Mouse (Mus musculus) thymus, postnatal 4 days (tissue): ENCODE results near the gene Park7.

Experiments
- DNase-seq: peaks from one replicate; pipeline ENCODE4 v3.0.0; 2021

The Park7 gene

GRCm38 (mm10) chr4:150872681-150873080, 41.6 kb downstream of the Park7 start:
- no peak for DNase-seq

GRCm38 (mm10) chr4:150872139-150872651, 42.0 kb downstream of the Park7 start:
- no peak for DNase-seq

GRCm38 (mm10) chr4:150871392-150872138, 42.7 kb downstream of the Park7 start:
- DNase-seq, result no peak

DNA sequence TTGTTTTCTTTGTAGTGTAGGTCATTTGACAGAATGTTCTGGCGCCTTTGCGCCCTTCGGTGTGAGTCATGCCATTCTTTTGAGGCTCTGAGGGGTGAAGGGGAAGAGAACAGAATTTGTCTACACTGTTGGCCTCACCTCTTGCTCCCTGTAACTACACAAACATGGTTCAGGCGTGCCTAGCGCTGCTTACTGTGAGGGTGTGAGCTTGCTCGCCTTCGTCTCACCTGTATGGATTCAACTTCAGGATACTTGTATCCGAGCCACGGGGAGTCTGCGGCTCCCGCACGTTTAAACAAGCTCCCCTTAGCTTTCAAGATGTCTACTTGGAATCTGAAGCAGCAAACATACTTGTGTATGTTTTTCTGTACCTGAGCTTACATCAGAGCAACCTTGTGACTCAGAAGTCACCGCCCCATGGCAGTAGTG, 43.3 kb downstream of the Park7 start:
- DNase-seq, result no peak

DNA sequence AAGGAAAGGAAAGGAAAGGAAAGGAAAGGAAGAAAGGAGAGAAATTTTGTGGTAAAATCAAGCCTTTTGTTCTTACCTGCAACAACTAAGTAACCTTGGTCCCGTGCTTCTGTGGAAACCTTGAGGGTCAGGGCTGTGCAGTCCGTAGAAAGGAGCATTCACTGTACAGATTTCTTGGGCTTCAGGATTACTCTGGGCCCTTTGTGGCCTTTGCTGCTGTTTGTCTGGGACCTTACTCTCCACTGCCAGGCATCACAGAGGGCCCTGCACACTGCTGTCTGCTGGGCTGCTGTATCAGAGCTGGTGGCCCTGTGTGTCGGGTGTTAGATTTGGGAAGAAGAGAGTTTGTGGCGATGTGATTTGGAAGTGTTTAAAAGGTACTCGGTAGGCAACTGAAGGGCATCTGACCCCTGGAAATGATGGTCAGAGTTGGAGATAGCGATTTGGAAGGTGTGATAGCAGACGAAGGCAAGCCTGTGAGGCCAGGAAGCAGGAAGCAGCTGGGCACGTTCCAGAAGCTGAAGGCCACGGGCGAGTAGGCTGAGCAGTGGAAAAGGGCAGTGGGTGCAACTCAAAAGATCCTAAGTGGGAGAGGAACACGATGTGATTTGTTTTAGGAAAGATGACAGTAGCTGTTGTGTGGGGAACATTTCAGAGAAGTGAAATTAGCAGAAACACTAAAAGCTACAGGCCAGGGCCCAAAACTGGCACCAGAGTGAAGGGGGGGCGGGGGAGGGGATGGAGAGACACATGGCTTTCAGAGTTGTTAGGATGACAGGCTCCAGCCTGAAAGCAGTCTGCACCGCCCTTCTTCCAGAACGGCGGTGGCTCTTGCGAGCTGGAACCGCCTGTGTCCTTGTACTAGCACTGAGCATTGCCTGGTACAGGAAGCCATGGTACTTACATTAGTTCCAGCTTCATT, 44.7 kb downstream of the Park7 start:
- DNase-seq, result no peak

GRCm38 (mm10) chr4:150868859-150869258, 45.4 kb downstream of the Park7 start:
- DNase-seq, result no peak

GRCm38 (mm10) chr4:150868161-150868560, 46.1 kb downstream of the Park7 start:
- DNase-seq, result no peak

GRCm38 (mm10) chr4:150866494-150866893, 47.7 kb downstream of the Park7 start:
- no peak for DNase-seq

- no peak for DNase-seq
Observed at GRCm38 (mm10) chr4:150866069-150866468, 48.2 kb downstream of the Park7 start.

GRCm38 (mm10) chr4:150865371-150865770, 48.9 kb downstream of the Park7 start:
- DNase-seq, result no peak

- no peak for DNase-seq
Observed at GRCm38 (mm10) chr4:150862626-150863375, 51.4 kb downstream of the Park7 start.

- DNase-seq, result no peak
Observed at GRCm38 (mm10) chr4:150861161-150861560, 53.1 kb downstream of the Park7 start.

- no peak for DNase-seq
Observed at GRCm38 (mm10) chr4:150860526-150860925, 53.7 kb downstream of the Park7 start.

DNA sequence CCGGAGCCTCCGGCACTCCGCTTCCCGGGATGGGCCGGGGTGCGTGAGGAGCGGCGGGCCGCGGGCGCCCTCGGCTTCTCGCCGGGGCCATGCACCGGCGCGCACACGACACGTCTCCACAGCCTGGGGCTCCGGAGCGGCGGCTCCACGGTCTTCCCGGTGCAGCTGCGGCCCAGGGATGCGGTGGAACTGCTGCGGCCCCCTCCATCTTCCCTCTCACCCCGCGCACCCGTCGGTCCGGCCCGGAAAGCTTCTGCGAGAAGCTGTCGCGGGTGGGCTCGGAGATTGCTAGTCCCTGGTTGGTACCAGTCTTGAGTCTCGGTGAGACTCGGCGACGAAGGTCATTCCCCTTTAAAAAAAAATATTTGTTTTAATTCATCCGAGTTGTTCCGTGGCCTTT, 58.9 kb downstream of the Park7 start:
- DNase-seq, result no peak

GRCm38 (mm10) chr4:150854839-150855246, 59.4 kb downstream of the Park7 start:
- peak; percentile 99 for DNase-seq

- peak; percentile 15 for DNase-seq
Observed at GRCm38 (mm10) chr4:150853680-150854461, 60.4 kb downstream of the Park7 start, which contains the start of gene Errfi1. Gene Errfi1 (plus strand): TSS chr4:150853919.

DNA sequence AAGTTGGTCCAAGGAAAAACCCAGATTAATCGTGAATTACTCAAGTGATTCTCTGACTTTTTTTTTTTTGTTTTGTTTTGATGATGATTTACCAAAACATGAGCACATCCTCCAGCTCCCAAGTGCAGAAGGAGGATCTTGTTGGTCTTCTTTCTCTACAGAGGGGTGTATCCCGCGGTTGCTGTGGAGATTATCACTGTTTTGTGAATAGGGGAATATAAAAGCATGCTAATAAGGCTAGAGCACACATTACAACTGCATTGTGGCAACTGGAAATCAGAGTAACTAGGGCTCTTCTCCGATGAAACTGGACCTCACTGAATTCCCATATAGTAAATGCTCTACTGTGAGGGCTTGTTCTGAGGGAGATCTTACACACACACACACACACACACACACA, 61.8 kb downstream of the Park7 start:
- no peak for DNase-seq

GRCm38 (mm10) chr4:150852045-150852444, 62.2 kb downstream of the Park7 start:
- no peak for DNase-seq

- DNase-seq, result no peak
Observed at GRCm38 (mm10) chr4:150850893-150851292, 63.3 kb downstream of the Park7 start.

- DNase-seq, result no peak
Observed at GRCm38 (mm10) chr4:150849964-150850363, 64.3 kb downstream of the Park7 start.
